Mouse (Mus musculus): ENCODE data around the gene Zfp986.
"Not testable (repeated sequence)": the region's sequence is repeated elsewhere in the genome, so short reads cannot be mapped to it uniquely, and the experiment has no call there.

GRCm38 (mm10) chr4:145848183-145848890 lies 20.3 kb upstream of the Zfp986 start:
- not testable (repeated sequence) for TF ChIP-seq EP300 (IDR thresholded peaks at IDR 0.05; ENCODE audit: low read length); TCF12 (IDR thresholded peaks at IDR 0.05; ENCODE audit: low read depth, low read length); POLR2A (IDR thresholded peaks at IDR 0.05; ENCODE audit: low read depth, low read length); CTCF (conservative IDR thresholded peaks at IDR 0.05 in 1 of 2, IDR thresholded peaks at IDR 0.05 in 1 of 2; ENCODE audit: low read depth in 2 of 2, low read length in 2 of 2); KAT2A (IDR thresholded peaks at IDR 0.05; ENCODE audit: insufficient replicate concordance, low read length); ETS1 (conservative IDR thresholded peaks at IDR 0.05; ENCODE audit: low read depth, low read length)
